Mouse (Mus musculus) spleen, adult 2 months (tissue): Measurements from ENCODE around the gene Commd4.

Experiments
- CTCF ChIP-seq: fragments of 200-500 bp; IDR thresholded peaks from 2 replicates; pipeline ENCODE4 v1.5.1; 2011; ENCODE audit warnings: mild to moderate bottlenecking, inconsistent platforms; ENCODE audit not compliant: insufficient read depth, insufficient read length, insufficient replicate concordance; ENCODE audit errors: extremely low read depth
- POLR2A ChIP-seq: fragments of 200-500 bp; IDR thresholded peaks from 2 replicates; pipeline ENCODE4 v1.6.1; 2011; ENCODE audit warnings: low read depth, low read length, inconsistent platforms

GRCm38 (mm10) chr9:57162496-57162895, 4.4 kb upstream of the Commd4 start:
- peak; percentile 4; the same call in 1 of the 2 replicates for TF ChIP-seq CTCF
- TF ChIP-seq POLR2A = no peak
